Mouse (Mus musculus): ENCODE measurements around the gene Vps13a.
"Not testable (repeated sequence)": the region's sequence is repeated elsewhere in the genome, so short reads cannot be mapped to it uniquely, and the experiment has no call there.

Vps13a gene

DNA sequence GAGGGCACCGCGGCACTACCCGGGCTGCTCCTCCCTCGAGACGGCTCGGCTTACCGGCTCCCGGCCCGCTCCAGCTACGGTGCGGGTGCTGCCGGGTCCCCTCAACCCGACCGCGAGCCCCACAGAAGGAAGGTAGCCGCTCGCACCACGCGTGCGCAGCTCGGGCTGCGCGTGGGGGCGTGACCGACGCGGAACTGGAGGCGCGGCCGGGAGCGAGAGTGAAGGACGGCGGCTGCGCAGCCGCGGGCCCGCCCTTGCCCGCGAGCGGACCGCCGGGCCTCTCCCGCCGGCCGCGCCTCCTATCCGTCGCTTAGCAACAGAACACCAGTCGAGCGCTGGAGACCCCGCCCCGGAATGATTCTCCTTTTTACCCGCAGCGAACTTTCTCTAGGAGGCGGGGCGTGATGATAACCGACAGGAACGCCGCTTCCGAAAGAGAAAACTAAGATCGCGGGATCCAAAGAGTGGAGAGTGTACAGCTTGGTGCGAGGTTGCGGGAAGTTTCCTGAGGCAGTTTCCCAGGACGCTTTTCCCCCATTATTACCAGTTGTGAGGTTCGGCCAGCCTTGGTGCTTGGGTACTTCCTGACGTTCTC lies at the start of gene Vps13a:
Vps13a (minus strand) TSS at position 144 of the 595 bp plus-strand sequence.
- peak; percentile 90 for DNase-seq (ENCODE audit: low spot score)

DNA sequence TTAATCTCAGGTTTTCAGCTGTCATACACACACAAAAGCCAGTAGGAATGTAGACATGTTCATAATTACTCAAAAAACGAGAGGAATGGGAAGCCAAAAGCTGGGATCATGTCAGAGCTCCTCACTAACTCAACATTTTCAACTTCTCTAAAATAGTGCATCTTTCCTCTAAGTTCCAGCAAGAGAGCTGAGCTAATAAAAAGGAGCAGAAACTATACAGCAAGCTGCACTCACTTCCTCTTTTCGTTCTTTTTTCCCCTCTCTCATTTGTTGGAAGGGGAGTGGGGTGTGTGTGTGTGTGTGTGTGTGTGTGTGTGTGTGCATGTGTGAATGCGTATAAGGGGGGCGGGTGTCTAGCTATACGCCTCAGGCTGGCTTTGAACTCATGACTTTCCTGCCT lies 46.9 kb upstream of the Vps13a start:
- no peak for DNase-seq (ENCODE audit: low spot score)

DNA sequence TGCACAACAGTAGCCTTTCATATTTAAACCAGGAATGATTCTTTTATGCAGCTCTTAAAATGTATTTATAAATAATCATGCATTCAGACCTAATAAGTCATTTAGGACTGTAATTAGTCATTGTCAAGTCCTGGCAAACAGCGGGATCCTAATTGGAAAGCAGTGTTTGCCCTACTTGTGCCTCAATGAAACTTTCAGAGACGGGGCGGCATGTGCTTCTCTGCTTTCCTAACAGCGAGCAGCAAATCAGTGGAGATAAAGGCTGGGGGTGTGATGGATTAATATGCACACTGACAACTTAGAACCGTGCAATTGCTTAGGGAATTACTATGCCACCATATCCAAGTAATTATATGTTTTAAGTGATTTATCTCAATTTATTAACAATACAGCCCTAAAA lies 44.5 kb upstream of the Vps13a start:
- DNase-seq (ENCODE audit: low spot score) = no peak

DNA sequence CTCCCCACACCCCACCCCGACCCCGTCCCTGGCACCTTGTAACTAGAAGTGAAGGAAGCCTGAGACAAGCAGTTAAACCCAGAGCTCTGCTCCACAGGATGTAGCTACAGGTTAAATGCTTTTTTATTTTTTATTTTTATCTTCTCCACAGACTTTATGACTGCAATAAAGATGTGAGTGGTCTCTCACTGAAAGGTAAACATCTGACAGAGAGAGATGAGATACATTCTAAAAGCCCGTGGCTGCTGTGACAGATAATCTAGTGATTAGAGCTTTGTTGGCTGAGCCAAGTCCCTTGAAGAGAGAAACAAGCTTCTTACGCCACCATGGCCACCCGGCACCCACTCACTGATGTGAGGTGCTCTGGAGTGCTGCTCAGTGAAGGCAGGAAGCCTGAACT lies 34.1 kb upstream of the Vps13a start:
- no peak for DNase-seq (ENCODE audit: low spot score)

DNA sequence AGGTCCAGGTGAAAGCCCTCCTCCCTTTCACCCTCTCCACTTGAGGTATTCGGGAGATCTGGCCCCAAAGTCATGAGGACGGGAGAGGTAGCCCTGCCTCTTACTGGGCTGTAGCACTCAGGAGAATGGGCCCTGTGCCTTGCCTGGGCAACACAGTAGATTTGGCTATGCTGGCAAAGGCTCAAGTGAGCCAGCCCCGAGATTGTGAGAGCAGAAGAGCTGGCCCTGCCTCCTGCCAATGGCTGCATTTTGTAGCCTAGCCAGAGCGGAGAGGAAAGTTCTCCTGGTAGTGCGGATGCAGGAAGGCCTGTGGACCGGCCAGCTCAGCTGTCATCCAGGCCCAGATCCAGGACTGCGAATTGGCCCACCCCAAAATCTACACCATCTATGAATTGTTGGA lies 32.6 kb upstream of the Vps13a start:
- no peak for DNase-seq (ENCODE audit: low spot score)

DNA sequence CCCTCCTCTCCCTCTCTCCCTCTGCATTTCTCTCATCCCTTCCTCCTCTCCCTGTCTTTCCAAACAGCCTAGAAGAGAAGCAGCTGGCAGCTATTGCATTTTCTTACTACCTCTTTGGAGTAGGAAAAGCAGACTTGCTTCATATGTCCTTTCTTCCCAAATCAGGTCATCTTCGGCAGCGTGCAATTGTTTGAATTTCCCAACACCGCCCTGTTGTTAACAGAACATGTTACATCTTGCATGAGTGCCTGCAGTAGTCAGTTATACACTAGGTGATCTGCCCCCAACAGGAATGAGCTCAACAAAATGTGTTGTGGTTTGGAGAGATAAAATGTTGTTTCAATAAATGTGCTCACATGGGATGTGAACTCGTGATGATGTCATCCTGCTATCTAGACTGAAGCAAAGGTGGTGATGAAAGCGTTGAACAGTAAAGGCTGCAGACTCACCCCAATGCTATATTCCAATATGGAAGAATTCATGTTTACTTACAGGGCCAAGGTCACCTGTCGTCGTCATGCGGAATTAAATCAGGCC lies 31.4 kb upstream of the Vps13a start:
- DNase-seq (ENCODE audit: low spot score) = no peak

DNA sequence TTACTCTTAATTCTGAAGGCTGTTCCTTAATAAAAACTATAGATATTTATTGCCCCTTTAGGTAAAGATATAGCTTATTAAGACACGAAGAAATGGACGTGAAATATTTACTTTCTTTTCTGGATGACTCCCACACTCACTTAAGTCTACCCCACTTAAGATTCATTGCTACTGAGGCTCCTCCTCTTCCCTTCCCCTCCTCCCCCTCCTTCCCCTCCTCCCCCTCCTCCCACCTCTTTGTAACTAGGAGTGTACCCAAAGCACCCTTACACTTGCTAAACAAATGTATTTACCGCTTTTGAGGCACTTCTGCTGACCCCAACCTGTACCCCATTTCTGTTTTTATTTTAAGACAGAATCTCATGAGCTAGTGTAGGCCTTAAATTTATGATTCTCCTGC lies 24.4 kb upstream of the Vps13a start:
- no peak for DNase-seq (ENCODE audit: low spot score)

DNA sequence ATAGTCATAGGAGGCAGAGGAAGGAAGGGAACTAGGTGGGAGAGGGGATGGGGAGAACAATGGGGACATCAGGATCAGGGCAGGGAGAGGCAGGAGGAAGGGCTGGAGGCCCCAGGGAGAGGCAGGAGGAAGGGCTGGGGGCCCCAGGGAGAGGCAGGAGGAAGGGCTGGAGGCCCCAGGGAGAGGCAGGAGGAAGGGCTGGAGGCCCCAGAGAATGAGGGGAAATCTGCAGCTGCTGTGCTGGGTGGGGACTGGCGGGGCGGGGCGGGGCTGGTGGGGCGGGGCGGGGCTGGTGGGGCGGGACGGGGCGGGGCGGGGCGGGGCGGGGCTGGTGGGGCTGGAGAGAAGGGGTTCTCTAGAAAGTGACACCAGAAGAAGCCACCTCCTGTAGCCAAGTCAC lies 23.8 kb upstream of the Vps13a start:
- no peak for DNase-seq (ENCODE audit: low spot score)

DNA sequence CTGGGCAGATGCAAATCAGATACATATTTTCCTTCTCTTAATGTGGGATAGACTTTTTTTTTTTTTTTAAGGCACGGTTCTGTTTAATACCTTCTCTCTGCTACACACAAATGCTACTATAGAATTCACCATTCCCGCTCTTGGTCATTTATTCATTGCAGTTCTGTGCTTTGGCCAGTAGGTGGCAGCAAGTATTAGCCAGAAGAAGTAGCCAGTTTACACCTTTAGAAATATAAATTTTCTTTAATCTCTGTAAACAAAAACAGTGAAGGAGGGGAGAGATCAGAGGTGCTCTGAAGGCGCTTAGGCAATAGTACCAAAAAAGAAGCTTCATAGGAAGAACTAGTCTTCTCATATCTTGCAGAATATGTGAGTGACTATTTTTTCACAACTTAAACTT lies 22.0 kb upstream of the Vps13a start:
- no peak for DNase-seq (ENCODE audit: low spot score)

DNA sequence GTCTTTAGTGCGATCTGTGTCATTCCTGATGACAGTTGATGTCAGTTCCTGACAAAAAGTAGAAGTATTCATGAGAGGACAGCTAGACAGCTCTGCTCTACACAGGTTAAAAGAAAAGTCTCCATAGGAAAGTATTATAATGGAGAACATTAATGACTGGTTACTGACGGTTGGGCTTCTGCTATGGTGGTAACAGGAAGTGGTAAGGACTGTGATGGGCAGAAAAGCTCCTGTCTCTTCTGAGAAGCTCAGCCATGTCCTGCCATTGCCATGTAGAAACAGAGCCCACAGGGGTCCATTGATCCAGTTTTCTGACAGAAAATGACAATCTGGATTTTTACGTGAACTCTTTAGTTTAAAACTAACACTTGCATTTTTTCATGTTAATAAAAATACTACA lies 21.4 kb upstream of the Vps13a start:
- DNase-seq (ENCODE audit: low spot score) = no peak

DNA sequence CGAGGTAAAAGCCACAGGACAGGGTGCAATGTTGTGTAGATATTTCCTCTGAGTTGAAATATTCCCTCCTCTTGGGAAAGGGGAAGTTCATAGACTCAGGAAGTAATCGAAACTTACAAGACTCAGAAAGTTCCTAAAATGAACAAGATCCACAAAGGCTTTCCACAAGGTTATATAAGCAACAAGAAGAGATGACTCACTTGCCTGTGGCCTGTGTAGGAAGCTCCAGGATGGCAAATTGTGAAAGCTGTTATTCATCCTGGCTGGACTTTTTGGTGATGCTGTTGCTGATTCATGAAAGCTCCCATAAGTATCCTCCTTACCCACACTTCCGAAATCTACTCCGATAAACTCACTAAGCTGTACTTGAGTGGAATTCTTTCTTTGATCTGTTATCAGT lies 17.2 kb upstream of the Vps13a start:
- DNase-seq (ENCODE audit: low spot score) = no peak

DNA sequence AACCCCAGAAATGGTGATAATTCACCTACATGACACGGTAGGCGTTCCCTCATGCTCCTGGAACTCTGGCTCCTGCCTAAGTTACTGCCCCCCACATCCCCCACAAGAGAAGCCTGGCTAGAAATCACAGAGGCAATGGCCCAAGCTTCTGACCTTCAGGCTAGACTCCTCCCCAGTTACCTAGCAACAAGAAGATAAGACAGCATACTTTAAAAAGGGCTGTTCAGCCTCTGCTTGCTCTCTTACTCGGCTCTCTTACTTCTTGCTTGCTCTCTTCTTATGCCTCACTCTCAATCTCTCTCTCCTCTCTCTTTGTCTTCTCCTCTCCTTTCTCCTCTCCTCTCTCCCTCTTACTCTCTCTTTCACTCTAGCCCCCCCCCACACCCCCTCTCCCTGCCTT lies 13.8 kb upstream of the Vps13a start:
- DNase-seq (ENCODE audit: low spot score) = not testable (repeated sequence)

DNA sequence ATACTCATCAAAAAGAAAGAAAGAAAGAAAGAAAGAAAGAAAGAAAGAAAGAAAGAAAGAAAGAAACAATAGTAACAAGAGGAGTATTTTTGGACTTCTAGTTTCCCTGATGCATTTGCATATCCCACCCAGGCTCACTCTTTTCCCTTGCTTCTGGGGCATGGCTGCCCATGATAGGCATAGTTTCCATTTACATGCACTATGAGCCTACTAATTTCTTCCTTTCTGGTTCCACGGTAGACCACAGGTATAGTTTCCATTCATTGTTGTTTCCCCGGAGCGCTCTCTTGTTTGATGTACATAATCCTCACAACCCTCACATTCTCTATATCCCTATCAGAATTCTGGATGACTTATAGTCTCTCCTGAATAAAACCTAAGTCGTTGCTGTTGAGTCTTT lies 9.2 kb upstream of the Vps13a start:
- no peak for DNase-seq (ENCODE audit: low spot score)

DNA sequence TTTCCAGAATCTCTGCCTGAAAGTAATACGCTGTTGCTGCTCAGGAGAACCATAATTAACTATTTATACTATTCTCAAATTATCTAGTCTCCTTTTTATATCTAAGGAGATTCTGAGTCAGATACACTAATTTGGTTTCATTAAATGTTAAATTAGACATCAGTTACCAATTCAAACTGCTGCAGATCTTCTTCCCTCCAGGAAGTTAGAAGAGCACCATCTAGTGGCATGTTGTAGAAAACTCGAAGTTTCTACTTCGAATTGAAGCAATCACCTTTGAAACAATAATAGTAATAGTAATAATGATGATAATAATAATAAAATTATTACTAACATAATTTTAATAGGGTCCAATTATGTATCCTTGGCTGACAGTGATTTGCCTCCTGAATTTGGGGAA lies 4.1 kb upstream of the Vps13a start:
- DNase-seq (ENCODE audit: low spot score) = no peak

DNA sequence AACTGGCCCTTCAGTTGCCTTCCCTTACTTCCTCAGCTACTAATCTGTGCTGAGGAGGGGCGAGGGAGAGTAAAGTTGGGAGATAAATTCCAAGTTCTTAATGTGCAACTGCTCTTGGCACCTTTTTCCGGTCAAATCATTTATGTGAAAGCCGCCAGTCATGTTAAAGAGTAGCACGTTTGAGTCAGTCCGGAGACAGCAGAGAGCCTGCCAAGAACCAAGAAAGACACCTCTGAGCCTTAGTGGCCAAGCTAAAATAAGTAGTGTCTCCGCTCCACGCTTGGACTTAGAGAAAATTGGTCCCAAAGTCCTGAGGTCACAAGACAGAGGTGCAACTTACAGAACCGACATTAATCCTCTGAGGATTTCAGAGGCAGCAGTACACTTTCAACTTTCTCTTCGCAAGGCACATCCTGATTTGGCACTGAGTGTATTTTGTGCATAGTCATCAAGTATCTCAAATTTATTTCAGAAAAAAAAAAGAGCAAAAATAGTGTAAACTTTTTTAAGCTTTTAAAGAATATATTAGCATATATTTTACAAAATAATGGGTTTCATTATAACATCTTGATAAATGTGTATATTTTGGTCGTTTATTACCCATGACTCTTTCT lies 780 bp upstream of the Vps13a start:
- DNase-seq (ENCODE audit: low spot score) = no peak

DNA sequence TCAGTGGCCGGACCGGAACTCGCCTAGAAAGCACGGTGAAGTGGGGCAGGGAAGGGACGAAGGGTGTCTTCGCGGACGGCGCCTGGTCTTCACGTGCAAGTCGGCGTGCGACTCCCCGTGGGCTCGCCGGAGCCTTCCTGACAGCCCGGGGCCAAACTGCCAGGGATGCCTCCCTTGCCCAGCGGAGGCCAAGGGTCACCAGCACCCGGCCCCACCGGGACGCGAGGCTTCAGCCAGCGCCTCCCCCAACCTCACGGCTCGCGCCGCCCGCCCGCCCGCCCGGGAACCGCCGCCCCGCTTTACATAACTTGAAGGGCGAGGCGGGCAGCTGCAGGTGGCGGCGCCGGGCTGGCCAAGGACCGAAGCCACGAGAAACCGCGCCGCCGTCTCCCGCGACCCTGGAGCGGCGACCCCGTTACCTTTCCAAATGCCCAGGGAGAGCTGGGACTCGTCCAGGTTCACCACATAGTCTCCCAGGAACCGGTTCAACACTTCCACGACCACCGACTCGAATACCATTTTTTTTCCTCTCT lies 416 bp downstream of the Vps13a start:
- DNase-seq (ENCODE audit: low spot score) = peak; percentile 51

DNA sequence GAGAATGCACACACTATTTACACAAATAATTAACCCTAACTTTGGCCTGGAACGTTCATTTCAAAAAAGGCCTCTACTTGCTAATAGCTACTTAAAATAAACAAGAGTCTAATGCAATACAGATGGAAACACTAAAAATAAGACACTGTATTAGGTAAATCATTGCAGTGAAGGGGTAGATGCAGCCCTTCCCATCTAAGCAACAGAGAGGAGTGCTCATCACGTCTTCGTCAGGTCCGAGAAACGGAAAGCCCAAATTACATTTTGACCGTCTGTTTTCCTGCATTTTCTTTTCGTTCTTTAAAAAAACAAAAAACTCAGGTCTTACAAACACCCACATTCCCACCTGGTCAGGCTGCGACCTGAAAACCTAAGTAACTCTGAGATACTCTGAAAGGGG lies 947 bp downstream of the Vps13a start:
- DNase-seq (ENCODE audit: low spot score) = no peak

DNA sequence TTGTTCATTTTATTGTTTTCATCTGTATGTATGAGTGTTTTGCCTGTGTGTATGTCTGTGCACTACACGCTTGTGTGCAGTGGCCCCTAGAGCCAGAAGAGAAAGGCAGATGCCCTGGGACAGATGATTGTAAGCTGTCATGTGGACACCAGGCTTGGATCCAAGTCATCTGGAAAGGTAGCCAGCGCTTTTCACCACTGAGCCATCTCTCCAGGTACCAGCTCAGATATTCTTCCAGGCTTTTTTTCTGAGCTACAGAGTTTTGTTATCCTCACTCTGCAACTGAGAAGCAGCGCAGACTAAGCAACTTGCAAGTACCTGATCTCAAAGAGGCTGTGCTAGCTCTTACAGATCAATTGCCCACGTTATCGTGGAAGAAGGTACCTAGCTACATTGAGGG lies 1.5 kb downstream of the Vps13a start:
- DNase-seq (ENCODE audit: low spot score) = no peak

DNA sequence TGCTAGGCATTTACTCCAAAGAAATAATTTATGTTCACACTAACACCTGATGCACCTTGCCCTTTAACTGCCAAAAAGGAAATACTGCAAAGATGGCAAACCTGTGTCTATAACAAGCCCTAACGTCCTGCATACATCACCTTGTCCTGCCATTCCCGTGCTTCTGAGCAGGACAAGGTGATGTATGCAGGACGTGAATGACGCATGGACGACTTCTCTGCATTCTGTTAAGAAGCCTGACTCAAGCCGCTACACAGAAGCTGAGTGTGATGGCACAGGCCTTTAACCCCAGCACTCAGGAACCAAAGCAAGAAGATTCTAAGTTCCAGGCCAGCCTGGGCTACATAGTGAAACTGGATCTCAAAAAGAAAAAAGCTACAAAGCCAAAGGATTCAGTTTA lies 2.2 kb downstream of the Vps13a start:
- no peak for DNase-seq (ENCODE audit: low spot score)

DNA sequence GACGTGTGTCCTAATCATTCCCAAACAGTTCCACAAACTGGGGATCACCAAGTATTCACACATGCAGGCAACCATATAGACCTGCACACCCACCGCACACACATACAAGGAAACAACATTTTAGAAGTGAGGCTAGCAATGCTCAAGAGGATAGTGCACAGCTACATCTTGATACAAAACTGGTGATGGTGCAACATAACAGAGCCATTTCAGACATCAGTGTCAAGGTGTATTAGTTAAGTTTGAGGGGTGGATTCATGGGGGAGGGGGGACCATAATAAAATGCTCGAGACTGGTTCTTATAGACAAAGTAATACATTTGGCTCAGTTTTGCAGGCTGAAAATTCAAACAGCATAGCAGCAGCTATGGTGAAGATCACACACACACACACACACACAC lies 2.8 kb downstream of the Vps13a start:
- DNase-seq (ENCODE audit: low spot score) = no peak

DNA sequence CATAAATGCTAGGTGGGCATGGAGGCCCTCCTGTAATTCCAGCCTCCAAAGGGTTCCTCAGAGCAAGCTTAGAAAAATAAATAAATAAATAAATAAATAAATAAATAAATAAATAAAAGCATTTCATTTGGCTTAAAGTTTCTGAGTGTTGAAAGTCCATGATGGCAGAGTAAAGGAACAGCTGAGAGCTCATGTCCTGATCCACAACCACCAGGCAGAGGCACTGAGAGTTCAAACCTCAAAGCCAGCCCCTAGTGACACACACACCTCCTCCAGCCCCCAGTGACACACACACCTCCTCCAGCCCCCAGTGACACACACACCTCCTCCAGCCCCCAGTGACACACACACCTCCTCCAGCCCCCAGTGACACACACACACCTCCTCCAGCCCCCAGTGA lies 3.3 kb downstream of the Vps13a start:
- not testable (repeated sequence) for DNase-seq (ENCODE audit: low spot score)

DNA sequence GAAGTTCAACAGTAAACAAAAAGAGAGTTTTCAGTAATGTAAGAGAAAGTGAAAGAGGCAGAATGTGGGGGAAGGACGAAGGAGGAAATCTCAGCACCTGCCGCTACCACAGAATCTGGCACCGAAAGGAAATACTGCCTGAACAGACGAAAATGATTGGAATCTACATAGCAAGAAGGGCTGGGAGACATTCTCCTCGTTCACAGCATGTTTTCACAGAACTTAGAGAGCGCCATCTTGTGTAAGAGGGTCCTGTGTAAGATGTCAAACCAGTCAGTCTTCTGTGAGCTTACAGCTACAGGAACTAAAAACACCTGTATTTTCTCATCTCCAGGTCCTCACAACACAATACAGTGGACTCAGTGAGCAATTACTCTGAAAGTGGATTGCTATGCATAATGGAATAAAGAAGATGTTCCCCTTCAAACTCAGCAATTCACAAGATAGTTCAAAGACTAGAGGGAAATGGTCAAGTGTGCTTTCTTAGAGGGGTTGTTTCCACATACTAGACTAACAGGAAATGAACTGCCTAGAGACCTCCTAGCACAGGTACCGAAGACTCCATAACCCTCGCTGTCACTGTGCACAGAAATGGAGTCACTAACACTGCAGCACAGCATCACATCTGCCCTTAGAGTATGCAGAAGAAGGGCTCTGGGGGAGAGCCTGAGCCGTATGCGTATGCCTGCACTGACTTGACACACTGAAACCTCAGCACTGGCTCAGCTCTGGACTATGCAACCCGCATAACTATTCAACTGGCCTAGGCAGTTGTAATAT lies 7.3 kb downstream of the Vps13a start:
- no peak for DNase-seq (ENCODE audit: low spot score)

DNA sequence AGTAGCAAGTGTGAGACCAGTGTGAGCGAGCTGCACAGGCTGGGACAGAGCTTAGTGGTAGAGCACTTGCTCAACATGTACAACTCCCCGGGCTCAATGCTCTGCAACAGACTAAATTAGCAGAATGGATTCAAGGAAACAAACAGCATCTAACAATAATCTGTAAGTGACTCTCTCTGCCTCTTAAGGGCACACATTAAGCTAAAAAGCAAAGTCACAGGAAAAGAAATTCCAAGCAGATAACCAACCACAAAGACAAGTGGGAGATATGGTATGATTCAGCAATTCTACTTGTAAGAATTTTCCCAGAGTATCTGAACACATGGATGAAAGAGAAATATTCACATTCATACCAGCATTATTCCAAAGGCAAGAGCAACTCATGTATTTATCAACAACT lies 13.3 kb downstream of the Vps13a start:
- no peak for DNase-seq (ENCODE audit: low spot score)
